Mouse (Mus musculus) cerebellum, adult 11-12 months (tissue): ENCODE measurements around the gene Hoxa3.

Experiments
- DNase-seq: peaks from one replicate; pipeline ENCODE4 v3.0.0; 2022

The Hoxa3 gene

DNA sequence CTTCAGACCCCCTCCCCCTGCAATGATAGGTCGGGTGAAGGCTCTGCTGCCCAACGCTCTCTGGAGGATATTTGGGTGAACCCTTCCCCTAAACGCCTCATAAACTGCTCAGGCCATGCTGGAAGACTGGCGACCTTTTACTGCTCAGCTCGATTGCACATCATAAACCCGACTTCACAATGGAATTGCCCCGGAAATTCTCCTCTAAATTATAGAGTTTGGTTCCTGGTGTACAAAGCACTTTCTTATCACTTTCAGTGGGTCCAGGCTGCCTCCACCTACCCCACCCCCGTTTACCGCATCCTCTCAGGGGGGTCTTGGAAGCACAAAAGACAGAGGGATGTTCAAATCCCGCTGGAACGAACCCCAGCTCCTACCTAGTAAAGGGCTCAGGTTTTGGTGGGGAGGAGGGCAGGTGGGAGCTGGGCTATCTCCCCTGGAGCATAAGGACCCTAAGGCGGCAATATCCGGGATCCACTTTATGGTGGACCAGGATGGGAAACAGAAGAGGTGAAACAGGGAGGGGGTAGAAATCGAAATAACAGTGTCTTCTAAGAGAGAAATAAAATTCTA is 5.6 kb upstream of the Hoxa3 start:
- DNase-seq, result no peak

DNA sequence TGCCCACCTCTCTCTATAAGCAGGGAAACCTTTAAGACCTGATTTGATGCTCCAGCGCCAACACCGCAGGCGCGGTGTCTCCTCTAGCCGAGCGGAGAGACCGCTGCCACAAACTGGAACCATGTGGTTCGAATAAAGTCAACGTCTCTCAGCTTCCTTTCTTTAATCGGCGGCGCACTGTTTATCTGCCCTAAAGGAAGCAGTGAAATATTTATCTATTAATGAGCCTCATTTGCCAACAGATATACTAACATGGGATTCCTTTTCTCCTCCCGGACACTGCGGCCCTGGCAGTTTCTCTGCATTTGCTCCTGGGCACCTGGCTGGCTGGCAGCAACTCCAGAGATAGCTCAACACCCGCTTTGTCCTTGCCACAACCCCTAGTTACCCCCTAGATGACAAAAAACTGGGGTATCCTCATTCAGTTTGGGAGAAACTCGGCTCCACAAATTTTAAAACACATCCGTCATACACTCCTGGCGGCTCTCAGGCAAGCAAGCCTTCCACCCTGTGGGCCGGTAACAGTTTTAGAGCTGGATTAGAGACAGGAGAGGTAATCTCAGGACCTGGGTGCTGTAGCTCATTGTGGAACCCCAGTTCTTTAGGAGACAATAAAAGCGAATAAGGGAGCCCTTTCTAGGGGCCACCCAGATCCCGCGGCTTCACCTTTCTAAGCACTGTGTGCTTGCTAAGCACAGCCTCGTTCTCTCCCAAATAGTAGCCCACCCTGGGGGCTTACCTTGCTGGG is 4.9 kb upstream of the Hoxa3 start:
- no peak for DNase-seq

DNA sequence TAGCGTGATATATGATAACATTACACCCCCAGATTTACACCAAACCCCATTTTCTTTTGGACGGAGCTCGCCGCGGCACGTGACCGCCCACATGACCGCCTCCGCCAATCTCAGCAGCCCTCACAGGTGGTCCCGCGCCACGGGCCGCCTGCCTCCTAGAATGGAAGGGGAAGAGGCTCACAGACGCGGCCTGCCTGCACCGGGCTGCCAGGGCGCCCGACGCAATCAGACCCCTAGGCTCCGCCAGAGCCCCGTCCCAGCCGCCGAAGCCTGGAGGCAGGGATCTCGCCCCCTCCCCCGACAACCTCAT is 4.3 kb upstream of the Hoxa3 start:
- no peak for DNase-seq

DNA sequence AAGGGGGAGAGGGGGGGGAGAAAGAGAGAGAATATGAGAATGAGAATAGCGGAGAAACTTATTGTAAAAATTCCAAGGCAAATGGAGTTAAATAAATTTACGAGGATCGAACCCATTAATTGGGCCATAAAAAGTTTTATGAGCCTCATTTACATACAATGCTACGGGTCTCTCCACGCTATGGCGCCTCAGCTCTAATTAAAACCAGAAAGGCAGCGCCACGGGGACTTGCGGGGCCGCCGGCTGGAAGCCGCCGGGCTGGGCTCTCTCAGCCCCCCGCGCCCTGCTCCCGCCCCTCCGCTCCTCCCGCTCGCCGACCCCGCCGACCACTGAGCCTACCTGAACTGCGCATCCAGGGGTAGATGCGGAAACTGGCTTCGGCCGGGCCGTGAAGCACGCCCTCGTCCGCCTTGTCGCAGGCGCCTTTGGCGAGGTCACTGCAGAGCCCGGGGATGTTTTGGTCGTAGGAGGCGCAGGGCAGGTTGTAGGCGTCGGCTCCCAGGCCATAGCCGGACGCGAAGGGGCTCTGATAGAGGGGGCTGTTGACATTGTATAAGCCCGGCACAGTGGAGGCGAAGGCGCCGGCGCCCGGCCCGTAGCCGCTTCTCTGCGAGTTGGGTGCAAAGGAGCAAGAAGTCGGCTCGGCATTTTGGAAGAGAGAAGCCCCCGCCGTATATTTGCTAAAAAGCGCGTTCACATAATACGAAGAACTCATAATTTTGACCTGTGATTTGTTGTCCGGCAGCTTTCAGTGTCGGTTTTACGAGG is 3.7 kb upstream of the Hoxa3 start:
- no peak for DNase-seq

DNA sequence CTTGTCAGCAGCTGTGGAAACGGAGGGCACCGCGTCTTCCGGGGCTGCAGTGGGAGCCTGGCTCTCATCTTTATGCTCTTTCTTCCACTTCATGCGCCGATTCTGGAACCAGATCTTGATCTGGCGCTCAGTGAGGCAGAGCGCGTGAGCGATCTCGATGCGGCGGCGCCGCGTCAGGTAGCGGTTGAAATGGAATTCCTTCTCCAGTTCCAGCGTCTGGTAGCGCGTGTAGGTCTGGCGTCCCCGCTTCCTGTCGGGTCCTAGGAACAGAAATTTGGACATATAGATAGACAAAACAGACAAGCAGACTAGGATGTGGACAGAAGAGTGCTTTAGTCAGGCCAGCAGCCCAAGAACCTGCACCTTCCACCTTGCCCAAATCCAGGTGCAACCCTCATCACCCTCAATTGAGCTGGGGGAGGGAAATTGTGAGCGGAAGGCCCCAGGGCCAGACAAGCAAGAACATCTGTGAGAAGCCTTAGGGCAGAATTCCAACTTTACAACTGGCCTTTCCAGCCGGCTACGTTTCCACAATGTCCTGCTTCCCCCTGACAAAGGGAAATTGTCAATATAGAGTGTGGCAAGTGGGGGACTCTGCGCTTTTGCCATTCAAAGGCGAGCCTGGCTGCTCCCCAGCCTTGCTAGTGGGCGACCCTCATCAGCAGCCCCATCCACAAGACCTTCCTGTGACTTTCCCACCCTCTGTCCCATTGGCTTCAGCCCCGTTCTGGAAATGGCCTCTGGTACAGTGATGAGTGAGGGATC is 2.8 kb upstream of the Hoxa3 start:
- no peak for DNase-seq

DNA sequence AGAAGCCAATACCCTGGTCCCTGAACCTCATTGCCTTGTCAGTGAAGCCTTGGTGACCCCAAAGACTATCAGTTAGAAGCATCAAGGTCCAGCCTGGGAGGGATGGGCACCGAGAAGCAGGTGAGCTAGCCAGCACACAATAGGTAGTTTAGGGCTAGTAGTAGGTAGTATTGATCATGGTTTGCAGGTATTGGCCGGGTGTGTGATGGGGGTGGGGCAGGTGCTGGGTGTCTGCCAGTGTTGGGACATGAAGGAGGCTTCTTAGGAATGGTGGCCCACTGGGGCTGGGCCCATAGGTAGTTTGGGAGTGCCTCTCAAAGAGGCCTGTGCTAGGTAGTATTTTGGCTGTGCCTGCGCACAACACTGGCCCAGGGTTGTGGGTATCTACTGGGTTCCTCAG is 1.9 kb upstream of the Hoxa3 start:
- no peak for DNase-seq

DNA sequence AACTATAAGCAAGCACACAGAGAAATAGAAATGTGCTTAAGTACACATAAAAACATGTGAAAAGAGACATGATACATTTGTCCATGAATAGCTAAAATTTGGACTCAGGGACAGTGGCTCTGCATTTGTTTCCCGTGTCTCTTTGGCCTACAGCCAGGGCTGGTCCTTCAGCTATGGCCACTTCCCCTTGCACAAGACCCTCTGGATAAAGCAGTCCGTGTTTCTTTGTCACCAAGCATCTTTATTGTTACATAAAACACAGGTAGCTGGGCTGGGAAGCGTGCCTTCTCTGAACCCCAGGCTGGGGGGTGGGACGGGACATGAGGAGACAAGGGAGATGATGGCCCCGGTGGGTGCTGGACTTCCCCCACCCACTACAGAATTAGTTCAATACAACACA is 1.1 kb upstream of the Hoxa3 start:
- DNase-seq, result no peak

DNA sequence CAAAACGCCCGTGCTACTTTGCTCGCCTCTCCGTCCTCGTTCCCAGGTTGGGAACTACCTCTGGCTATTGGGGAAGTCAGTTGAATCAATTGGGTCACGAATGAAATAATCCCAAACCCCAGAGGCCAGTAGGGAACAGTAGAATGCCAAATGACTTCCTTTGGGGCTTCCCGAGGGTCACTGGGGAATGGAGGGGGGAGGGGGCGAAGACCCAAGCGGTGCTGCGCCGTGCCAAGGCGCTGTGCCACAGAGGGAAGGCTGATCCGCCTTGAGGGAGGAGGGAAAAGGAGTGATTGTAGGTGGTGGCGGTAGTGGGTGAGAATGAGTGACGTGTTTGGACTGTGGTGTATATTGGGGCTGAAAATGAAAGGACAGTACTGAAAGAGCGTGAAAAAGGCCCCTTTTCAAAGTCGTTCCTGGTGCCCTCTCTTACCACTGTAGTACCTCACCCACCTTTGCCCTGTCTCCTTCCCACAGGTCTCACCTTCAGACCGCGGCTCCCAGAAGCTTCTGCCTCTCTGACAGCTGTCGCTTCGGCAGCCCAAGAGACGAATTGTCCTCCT is 499 bp downstream of the Hoxa3 start:
- DNase-seq, result no peak

DNA sequence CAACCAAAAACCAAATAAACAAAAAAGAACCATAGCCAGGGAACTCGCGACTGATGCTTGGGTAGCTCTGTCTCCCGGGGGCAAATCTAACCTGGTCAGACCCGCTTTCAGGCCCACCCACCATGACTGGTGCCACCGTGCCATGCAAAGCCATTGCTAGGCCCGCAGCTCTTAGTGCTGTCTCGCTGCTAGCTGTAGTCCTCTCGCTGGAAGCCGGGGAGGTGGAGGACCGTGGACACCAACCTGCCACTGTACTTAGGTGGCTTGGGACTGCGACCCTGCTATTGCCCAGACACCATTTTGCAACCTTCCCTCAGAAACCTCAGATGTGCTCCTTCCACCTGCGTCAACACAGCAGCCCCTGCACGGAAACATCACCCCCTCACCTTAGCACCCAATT is 1.2 kb downstream of the Hoxa3 start:
- no peak for DNase-seq

DNA sequence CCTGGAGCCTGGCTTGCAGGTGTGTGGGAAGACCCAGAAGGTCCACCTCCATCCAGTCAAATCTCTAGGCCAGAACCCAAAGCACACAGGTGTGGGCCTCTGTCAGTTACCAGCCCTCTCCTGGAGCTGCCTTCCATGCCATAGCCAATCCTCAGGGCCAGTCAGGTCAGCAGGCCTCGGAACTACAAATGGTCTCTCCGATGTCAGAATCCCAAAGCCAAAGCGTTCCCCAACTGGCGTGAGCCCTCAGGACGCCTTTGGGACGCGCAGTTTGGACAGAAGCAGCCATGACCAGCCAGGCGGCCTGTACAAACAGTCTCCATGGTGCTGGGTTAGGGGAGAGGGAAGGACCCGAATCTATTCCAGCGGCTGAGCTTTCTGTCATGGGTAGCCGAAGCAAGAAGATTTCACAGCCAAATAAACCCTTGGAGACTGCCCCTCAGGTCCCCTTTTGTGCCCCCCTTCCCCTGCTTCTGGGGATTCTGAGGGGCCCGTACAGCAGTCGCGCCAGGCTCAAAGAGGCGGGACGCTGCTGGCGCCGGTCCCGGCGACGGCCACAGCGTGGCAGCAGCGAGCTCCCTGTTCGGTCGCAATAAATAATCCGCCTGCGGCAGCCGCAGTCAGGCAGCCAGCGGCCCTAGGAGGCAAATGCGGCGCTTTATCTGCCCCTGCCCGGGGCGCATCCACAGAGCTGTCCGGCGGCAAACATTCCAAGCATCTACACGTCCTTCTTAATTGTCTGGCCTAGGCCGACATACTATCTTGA is 1.8 kb downstream of the Hoxa3 start:
- peak; percentile 45 for DNase-seq

DNA sequence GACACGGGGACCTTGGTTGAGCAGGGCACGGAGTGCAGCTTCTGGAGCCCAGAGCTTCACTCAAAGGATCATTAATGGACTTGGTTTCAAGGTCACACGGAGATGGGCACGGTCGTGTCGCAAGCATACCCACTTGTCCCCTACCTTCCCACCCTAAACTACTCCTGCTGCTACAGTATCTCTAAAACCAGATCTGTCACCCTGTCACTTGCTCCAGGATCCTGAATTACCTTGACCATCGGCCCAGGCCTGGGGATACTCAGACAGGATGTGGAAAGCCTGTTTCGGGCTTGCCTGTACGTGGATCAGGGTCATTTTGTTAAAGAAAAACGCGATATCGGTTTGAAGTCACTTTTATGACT is 3.5 kb downstream of the Hoxa3 start:
- DNase-seq, result no peak

DNA sequence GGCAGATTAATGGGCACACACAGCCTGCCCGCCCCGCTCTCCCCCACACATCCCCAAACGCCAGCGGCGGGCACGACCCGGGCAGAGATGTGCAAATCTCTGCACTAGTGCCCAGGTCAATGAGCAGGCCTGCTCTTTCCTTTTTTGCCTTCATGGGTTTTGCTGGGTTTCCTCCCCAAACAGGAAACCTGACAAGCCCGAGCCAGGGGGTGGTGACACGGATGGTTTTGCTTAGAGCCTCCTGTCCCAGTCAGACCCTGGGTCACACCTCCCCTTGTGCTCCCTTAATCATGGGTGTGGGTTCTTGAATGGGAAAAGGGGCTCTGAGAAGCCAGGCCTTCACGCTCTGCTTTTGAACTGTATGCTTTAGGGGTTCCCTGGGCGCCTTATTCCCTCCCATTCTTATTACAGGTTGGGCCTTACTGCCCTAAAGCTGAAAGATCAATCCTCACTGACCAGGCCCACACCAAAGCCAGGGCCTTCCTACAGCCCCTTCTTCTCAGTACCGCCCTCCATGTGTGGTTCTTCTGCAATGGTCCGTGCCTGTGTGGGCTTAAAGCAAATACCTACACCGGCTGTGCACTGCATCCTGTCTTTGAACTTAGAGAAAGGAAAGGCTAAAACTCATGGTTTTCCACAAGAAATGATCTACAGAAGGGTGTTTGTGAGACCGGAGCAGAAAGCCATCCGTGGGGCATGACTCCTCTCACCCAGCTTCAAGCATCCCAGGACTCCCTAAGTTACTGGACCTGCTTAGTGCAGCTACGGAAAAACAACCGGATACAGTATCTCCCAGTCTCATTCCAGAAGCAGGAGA is 4.1 kb downstream of the Hoxa3 start:
- no peak for DNase-seq

DNA sequence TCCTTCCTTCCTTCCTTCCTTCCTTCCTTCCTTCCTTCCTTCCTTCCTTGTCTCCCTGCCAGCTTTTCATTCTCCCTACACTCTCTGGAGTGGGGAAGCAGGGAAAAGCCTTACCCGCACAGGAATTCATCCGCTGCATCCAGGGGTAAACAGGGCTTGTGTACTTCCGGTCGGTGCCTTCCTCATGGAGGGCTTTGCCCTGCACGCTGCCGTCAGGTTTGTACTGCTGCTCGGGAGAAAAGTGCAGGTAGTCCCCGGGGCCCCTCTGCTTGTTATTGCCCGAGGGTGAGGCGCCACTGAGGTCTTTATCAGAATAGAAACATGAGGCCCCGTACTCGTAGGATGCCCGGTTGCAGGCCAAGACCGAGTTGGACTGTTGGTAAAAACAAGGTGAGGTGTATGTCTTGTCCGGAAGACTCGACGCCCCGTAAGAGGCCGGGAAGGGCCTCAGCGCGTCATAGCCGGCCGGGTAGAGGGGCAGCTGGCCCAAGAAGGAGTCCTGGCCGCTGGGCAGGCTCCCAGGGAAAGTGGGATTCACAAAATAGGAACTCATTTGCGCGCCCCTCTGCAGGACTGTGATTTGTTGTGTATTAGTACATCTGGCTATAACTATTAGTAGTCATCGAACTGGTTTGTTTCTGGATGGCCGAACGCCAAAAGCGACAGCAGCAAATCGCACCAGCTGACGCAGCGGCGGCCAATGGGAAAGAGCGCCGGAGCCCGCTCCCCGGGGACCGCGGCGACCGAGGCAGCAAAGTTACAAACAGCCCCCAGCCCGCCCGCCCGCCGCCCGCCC is 4.9 kb downstream of the Hoxa3 start, which contains the start of gene Hoxa6:
TSS of gene Hoxa6 (minus strand) at position 651 of the 796 bp plus-strand sequence.
- DNase-seq, result no peak

DNA sequence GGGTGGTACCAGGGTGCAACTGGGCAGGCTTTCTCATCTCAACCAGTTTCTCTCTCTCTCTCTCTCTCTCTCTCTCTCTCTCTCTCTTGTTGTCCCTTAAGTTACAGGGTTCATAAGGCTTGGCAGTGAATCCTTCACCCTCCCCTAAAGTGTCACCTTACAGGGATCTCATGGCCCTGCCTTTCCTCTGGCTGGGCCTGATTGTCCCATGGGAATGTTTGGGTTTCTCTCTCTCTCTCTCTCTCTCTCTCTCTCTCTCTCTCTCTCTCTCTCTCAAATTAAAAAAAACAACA is 5.5 kb downstream of the Hoxa3 start:
- DNase-seq, result no peak

DNA sequence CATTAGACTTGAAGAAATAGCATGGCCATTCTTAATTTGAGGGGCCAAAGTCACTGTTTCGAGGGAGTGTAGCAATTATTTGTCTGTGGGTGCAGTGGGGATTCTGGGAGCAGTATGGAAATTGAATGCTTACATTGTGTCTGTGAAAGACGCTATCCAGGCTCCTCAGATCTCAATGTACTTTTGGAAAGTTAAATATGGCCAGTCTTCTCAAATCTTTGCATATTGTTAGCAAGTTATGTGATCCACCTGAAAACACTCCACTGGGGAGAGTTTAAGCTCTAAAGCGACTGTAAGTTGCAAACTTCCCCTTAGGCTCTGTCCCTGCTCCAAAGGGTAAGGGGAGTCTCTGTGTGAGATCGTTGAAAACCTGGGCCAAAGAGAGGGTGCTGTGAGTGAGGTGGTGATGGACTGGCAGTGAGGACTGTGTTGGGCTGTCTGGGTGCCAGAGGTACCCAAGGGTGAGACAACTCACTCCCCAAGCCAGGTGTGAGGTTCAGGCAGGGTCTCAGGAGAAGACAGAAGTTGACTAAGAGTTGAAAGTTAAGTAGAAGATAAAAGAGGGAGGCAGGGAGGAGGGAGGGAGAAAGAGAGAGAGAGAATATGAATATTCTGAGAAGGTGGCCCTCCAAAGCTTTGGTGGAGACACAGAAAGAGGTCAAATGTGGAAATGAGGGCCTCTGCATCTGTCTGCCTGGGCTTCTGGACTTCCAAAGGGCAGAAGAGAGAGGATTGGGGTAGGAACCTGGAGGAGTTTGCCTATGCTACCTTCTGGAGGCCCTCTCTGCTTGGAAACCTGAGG is 6.1 kb downstream of the Hoxa3 start:
- no peak for DNase-seq

DNA sequence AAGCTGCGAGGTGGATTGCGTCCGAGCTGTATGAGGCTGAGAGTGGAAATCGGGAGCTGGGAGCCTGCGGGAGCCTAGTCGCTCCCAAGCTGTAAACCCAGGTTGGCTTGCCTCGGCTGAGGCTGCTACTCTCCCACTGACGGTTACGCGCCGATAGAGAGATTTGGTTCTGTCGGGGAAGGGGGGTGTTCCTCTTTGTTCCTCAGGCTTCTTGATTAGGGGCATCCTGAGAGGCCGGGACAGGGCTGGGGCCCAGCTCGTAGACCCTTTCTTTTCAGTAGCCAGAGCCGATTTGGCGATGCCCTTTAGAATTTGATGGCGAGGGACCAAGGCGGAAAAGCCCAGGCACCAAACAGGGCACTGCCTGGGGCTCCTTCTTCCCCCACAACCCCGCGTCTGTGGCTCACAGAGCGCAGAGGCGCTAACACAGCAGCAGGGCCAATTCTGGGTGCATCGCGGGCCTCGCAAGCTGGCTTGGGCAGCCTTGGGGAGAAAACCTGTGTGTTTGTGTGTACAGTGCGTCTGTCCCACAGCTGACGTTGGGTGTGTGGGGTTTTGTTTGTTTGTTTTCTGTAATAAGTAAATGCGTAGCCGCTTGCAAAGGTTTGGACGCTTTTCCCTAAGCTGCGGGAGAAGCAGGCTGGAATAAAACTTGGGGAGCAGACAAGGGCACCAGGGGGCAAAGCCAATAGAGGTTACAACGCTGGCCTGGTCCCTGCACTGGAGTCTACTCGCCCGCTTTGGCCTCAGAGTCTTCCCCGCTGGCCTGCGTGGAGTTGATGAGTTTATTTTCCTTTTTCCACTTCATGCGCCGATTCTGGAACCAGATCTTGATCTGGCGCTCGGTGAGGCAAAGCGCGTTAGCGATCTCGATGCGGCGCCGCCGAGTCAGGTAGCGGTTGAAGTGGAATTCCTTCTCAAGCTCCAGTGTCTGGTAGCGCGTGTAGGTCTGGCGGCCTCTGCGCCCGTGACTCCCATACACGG is 7.2 kb downstream of the Hoxa3 start:
- no peak for DNase-seq

DNA sequence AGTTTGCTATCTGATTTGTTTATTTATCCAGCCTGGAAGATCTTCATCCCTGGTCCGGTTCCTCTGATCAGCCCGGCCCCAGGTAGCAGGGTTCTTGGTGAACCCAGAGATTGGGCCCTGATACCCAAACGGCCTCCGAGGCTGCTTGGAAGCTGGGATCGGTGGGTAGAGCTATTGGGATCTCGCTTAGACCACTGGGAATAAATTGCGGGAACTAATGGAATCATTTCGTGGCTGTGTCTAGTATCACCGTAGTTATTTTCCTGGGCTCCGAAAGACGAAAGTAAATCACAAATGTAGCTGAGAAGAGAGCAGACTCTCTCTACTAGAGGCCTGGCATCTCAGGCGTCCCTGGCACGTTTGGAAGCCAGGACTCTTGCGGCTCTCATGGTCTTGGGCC is 7.9 kb downstream of the Hoxa3 start:
- DNase-seq, result no peak

DNA sequence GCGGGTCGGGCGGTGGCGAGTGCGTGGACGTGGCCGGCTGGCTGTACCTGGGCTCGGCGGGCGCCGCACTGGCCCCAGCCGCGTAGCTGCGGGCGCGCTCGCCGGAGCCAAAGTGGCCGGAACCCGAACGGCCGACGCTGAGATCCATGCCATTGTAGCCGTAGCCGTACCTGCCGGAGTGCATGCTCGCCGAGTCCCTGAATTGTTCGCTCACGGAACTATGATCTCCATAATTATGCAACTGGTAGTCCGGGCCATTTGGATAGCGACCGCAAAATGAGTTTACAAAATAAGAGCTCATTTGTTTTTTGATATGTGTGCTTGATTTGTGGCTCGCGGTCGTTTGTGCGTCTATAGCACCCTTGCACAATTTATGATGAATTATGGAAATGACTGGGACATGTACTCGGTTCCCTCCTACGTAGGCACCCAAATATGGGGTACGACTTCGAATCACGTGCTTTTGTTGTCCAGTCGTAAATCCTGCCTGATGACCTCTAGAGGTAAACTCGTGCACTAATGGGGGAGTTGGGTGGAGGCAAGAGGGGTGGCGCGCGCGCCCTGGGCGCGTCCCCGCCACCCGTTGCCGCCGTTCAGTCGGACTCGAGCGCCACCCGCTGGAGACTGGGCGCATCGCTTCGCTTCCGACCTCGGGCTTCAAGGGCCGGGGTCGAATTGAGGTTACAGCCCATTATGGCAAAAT is 8.9 kb downstream of the Hoxa3 start, which contains the start of gene Hoxa5:
TSS of gene Hoxa5 (minus strand) at position 538 of the 703 bp plus-strand sequence.
- DNase-seq, result no peak
